Mouse (Mus musculus): Measurements from ENCODE around the gene Defb36.

DNA sequence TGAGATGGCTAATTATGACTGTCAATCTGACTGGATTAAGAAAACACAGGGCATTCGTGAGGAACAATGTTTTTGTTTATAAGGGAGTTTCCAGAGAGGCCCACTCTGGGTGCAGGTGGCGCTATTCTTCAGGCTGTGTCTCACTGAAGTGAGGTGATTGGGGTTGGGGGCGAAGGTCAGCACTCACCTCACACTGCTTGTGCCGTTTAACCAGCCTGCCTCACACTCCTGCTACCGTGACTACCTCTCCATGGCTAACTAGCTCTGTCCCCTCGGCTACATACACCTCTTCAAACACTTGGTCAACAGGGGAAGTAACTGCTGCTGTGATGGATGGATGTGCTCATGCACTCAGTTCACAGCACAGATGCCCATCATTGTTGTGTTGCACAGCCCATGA, 15.1 kb upstream of the Defb36 start:
- TF ChIP-seq CTCF (IDR thresholded peaks at IDR 0.05) (no peak), EP300 (IDR thresholded peaks at IDR 0.05) (no peak)

All from lung, postnatal 0 days (tissue).